Mouse (Mus musculus) heart, embryonic 16.5 days (tissue): ENCODE measurements at regions not wholly inside any gene's neighbourhood (a gene's known extent, or its start where the extent isn't known, plus 50 kb on each side); places are given as distances from the start of the nearest gene placed in this dataset.
"Not testable (repeated sequence)": the region's sequence is repeated elsewhere in the genome, so short reads cannot be mapped to it uniquely, and the experiment has no call there.

Source experiments
- ATAC-seq: fragments of 200-750 bp; cut with Nextera tagmentation; replicated peaks from 2 replicates; pipeline ENCODE4 v1.8.0; 2017; ENCODE audit warnings: moderate number of reproducible peaks; ENCODE audit not compliant: insufficient read depth, low FRiP score; ENCODE audit errors: extremely low read depth
- H3K27ac ChIP-seq: fragments of 300-500 bp; sonication (generic); 2 replicates; pipeline ENCODE4 v1.5.1; 2014; ENCODE audit warnings: mild to moderate bottlenecking, low read length, control low read depth, moderate library complexity
- H3K27me3 ChIP-seq: fragments of 300-500 bp; sonication (generic); 2 replicates; pipeline ENCODE4 v1.6.1; 2014; ENCODE audit warnings: low read length, mixed read lengths; ENCODE audit not compliant: control insufficient read depth, insufficient read depth
- H3K36me3 ChIP-seq: fragments of 300-500 bp; sonication (generic); 2 replicates; pipeline ENCODE4 v1.6.1; 2014; ENCODE audit not compliant: control insufficient read depth, insufficient read depth
- H3K4me1 ChIP-seq: fragments of 300-500 bp; sonication (generic); 2 replicates; pipeline ENCODE4 v1.6.1; 2014; ENCODE audit warnings: low read length, mixed read lengths; ENCODE audit not compliant: control insufficient read depth, insufficient read depth
- H3K4me2 ChIP-seq: fragments of 300-500 bp; sonication (generic); 2 replicates; pipeline ENCODE4 v1.6.1; 2014; ENCODE audit warnings: low read depth, mild to moderate bottlenecking, control low read depth, low read length
- H3K4me3 ChIP-seq: fragments of 300-500 bp; sonication (generic); 2 replicates; pipeline ENCODE4 v1.5.1; 2014; ENCODE audit warnings: mild to moderate bottlenecking, control low read depth, low read length
- H3K9ac ChIP-seq: fragments of 300-500 bp; sonication (generic); 2 replicates; pipeline ENCODE4 v1.6.1; 2014; ENCODE audit warnings: low read length, control low read depth
- H3K9me3 ChIP-seq: fragments of 300-500 bp; sonication (generic); replicated peaks from 2 replicates; pipeline ENCODE4 v1.6.1; 2016; ENCODE audit warnings: low read length; ENCODE audit not compliant: control insufficient read depth
- WGBS: fragments of 180-500 bp; shearing (Covaris S2); extraction: QIAGEN DNeasy Blood & Tissue Kit; methylation state at CpG from one replicate; pipeline ENCODE4 v1.1.7; 2014; 5-methylcytosine and 5-hydroxymethylcytosine counted together

DNA sequence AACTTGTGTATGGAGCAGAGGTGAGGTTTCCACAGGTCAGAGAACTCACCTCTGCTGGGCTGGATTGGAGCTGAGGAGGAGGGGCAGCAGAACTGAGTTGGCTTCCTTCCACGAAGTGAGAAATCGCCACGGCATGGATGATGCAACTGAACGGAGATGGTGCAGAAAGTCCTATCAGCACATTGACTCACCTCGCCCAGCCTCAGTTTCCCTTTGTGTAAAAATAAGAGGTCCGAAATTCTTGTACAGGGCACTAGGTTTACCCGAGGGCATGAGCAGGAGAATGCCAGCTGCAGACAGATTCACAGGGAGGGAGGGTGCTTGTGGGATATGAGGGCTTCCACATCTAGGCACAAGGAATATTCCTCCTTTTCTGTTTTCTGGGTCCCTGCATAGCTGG, 117.9 kb upstream of the Klf4 start:
- 0 out of 2 replicates have a peak, but pooled peaks cover 3% of the 10 kb centered on the region for H3K27me3 ChIP-seq
- H3K36me3 ChIP-seq = no peaks in the 10 kb centered on the region
- H3K4me1 ChIP-seq = peaks cover 13% of the 10 kb centered on the region
- peak overlapping the region; percentile 98 for H3K27ac ChIP-seq
- H3K4me3 ChIP-seq = no peak overlapping the region
- ATAC-seq = no peak
- peak overlapping the region; percentile 88 for H3K9ac ChIP-seq
- H3K4me2 ChIP-seq = no peak overlapping the region
- 46% methylated on average over 7 of the region's 7 CpGs for WGBS
- H3K9me3 ChIP-seq = no peaks in the 10 kb centered on the region

GRCm38 (mm10) chr4:55648376-55648775, 116.1 kb upstream of the Klf4 start:
- no peak overlapping the region for H3K4me3 ChIP-seq
- no peak overlapping the region for H3K9ac ChIP-seq
- peaks cover 13% of the 10 kb centered on the region for H3K4me1 ChIP-seq
- no peaks in the 10 kb centered on the region for H3K36me3 ChIP-seq
- peaks cover 6% of the 10 kb centered on the region; the same call in 1 of the 2 replicates for H3K27me3 ChIP-seq
- no peak overlapping the region for H3K4me2 ChIP-seq
- H3K27ac ChIP-seq = no peak overlapping the region
- H3K9me3 ChIP-seq = no peaks in the 10 kb centered on the region
- WGBS = 68% methylated on average over 7 of the region's 7 CpGs
- no peak for ATAC-seq

GRCm38 (mm10) chr4:55645432-55645831, 113.2 kb upstream of the Klf4 start:
- Histone ChIP-seq H3K27ac (no peak overlapping the region), H3K4me1 (peaks cover 5% of the 10 kb centered on the region; the same call in 1 of the 2 replicates), H3K36me3 (no peaks in the 10 kb centered on the region), H3K4me2 (no peak overlapping the region), H3K4me3 (no peak overlapping the region), H3K27me3 (peaks cover 3% of the 10 kb centered on the region; the same call in 1 of the 2 replicates), H3K9ac (no peak overlapping the region), H3K9me3 (no peaks in the 10 kb centered on the region)
- ATAC-seq = no peak
- WGBS = 69% methylated on average over 3 of the region's 3 CpGs

GRCm38 (mm10) chr4:55644895-55645294, 112.6 kb upstream of the Klf4 start:
- no peaks in the 10 kb centered on the region for H3K36me3 ChIP-seq
- no peak overlapping the region for H3K27ac ChIP-seq
- no peak for ATAC-seq
- WGBS = 53% methylated on average over 2 of the region's 2 CpGs
- H3K9ac ChIP-seq = no peak overlapping the region
- no peaks in the 10 kb centered on the region for H3K9me3 ChIP-seq
- H3K4me3 ChIP-seq = no peak overlapping the region
- H3K27me3 ChIP-seq = peaks cover 3% of the 10 kb centered on the region; the same call in 1 of the 2 replicates
- no peak overlapping the region for H3K4me2 ChIP-seq
- H3K4me1 ChIP-seq = no peaks in the 10 kb centered on the region

DNA sequence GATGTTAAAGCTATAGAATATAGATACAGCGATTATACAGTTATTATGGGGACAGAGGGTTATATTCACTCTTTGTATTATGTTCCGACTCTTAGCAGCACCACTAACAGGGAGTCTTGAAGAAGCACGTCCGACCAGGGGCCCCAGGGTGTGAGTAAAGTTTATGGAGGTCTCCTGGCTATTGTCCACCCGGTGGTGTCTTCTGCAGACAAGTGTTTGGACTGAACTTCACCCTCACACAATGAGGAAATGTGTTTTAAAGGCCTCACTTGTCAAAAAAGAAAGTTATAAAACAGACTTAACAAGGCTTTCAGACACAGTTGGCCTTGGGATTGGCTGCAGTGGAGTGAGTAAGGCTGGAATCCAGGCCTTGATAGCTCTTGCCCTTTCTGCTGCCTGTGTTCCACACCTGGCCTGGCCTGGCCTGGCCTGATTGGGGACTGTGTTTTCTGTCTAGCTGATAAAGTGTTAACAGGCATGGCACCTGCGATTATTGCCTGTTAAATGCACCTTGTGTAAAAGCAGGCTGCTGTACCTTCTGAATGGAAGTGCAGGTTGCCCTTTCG, 102.8 kb upstream of the Klf4 start:
- WGBS = 83% methylated on average over 7 of the region's 7 CpGs
- ATAC-seq = no peak
- Histone ChIP-seq H3K4me2 (no peak overlapping the region), H3K4me1 (no peaks in the 10 kb centered on the region), H3K27ac (no peak overlapping the region), H3K9me3 (no peaks in the 10 kb centered on the region), H3K4me3 (no peak overlapping the region), H3K9ac (no peak overlapping the region), H3K36me3 (no peaks in the 10 kb centered on the region), H3K27me3 (no peaks in the 10 kb centered on the region)

GRCm38 (mm10) chr4:55631157-55631556, 98.9 kb upstream of the Klf4 start:
- 71% methylated on average over 1 of the region's 1 CpGs for WGBS

GRCm38 (mm10) chr4:55630215-55630614, 97.9 kb upstream of the Klf4 start:
- H3K9ac ChIP-seq, H3K4me1 ChIP-seq, H3K4me3 ChIP-seq, H3K27ac ChIP-seq, H3K4me2 ChIP-seq, H3K9me3 ChIP-seq, H3K36me3 ChIP-seq, H3K27me3 ChIP-seq, ATAC-seq: not testable (repeated sequence)
- WGBS = 88% methylated on average over 4 of the region's 4 CpGs

More at GRCm38 (mm10) chr4:55631157-55631556, 98.9 kb upstream of the Klf4 start:
- H3K27me3 ChIP-seq = no peaks in the 10 kb centered on the region
- H3K27ac ChIP-seq = no peak overlapping the region
- H3K36me3 ChIP-seq = no peaks in the 10 kb centered on the region
- ATAC-seq = no peak
- H3K9me3 ChIP-seq = no peaks in the 10 kb centered on the region
- no peak overlapping the region for H3K4me2 ChIP-seq
- H3K4me3 ChIP-seq = no peak overlapping the region
- H3K4me1 ChIP-seq = no peaks in the 10 kb centered on the region
- H3K9ac ChIP-seq = no peak overlapping the region

GRCm38 (mm10) chr4:55624779-55625178, 92.5 kb upstream of the Klf4 start:
- no peak overlapping the region for H3K4me3 ChIP-seq
- H3K27ac ChIP-seq = no peak overlapping the region
- H3K4me2 ChIP-seq = no peak overlapping the region
- no peak overlapping the region for H3K9ac ChIP-seq
- ATAC-seq = no peak
- no peaks in the 10 kb centered on the region for H3K27me3 ChIP-seq
- WGBS = 91% methylated on average over 9 of the region's 9 CpGs
- no peaks in the 10 kb centered on the region for H3K36me3 ChIP-seq
- peaks cover 9% of the 10 kb centered on the region for H3K4me1 ChIP-seq
- H3K9me3 ChIP-seq = no peaks in the 10 kb centered on the region

- ATAC-seq = no peak
- no peaks in the 10 kb centered on the region for H3K36me3 ChIP-seq
- no peaks in the 10 kb centered on the region for H3K27me3 ChIP-seq
- peaks cover 9% of the 10 kb centered on the region for H3K4me1 ChIP-seq
- no peak overlapping the region for H3K27ac ChIP-seq
- H3K4me2 ChIP-seq = no peak overlapping the region
- H3K9me3 ChIP-seq = no peaks in the 10 kb centered on the region
- no peak overlapping the region for H3K9ac ChIP-seq
- 78% methylated on average over 4 of the region's 4 CpGs for WGBS
- no peak overlapping the region for H3K4me3 ChIP-seq
These were observed 91.0 kb upstream of the Klf4 start for GRCm38 (mm10) chr4:55623151-55623760.
